Mouse (Mus musculus): ENCODE results near the gene Cmip. TPM values are rescaled to one million over a fixed set of nuclear protein-coding genes. Genes with fewer than 3 reads are reported as not detected.

Gene Cmip
- polyA plus RNA-seq, 1 experiment, result 112 TPM

- Histone ChIP-seq H3K36me3 (ENCODE audit: control insufficient read depth, insufficient read depth, low read length) (no peaks in the 10 kb centered on the region), H3K4me3 (ENCODE audit: insufficient read depth, low read depth, low read length) (no peak overlapping the region), H3K27me3 (replicated peaks; ENCODE audit: control insufficient read depth, insufficient read depth, low read length) (no peaks in the 10 kb centered on the region), H3K27ac (ENCODE audit: insufficient read depth, low read depth, low read length) (no peak overlapping the region), H3K4me1 (ENCODE audit: control insufficient read depth, insufficient read depth, low read length) (no peaks in the 10 kb centered on the region)
- DNase-seq, result no peak
- WGBS, result 87% methylated on average over 8 of the region's 8 CpGs
- TF ChIP-seq POLR2A (IDR thresholded peaks at IDR 0.05; ENCODE audit: low read depth, low read length) (no peak), CTCF (conservative IDR thresholded peaks at IDR 0.05; ENCODE audit: insufficient read depth, insufficient read length, low read depth, low read length) (no peak)
Measured at GRCm38 (mm10) chr8:117507703-117508102, 250.8 kb downstream of the Cmip start.

Other genes with a start within 250 kb of the Cmip start
- gene Pkd1l2, start 174.6 kb upstream of the Cmip start, polyA plus RNA-seq (2012; rRNA removed), result 0.04 and 0.08 TPM in 2 replicates
- 2.6 and 3.0 TPM in 2 replicates for gene Bco1, start 161.2 kb upstream of the Cmip start, polyA plus RNA-seq (2012; rRNA removed)
- 3.1 and 3.4 TPM in 2 replicates for gene Gan, start 98.9 kb upstream of the Cmip start, polyA plus RNA-seq (2012; rRNA removed)
- gene Plcg2, start 241.2 kb downstream of the Cmip start, polyA plus RNA-seq (2012; rRNA removed), result 10.7 and 12.5 TPM in 2 replicates